Mouse (Mus musculus): ENCODE data around the gene Gm3173.
"Not testable (repeated sequence)": the region's sequence is repeated elsewhere in the genome, so short reads cannot be mapped to it uniquely, and the experiment has no call there.

The Gm3173 gene

GRCm38 (mm10) chr14:4430692-4431091 lies at the start of gene Gm3173:
Gm3173 (plus strand) TSS chr14:4430992.
- not testable (repeated sequence) for DNase-seq

- DNase-seq = not testable (repeated sequence)
Measured at GRCm38 (mm10) chr14:4385606-4386005, 45.2 kb upstream of the Gm3173 start.

- not testable (repeated sequence) for DNase-seq
Measured at GRCm38 (mm10) chr14:4392841-4393530, 37.8 kb upstream of the Gm3173 start.

GRCm38 (mm10) chr14:4397226-4397625 lies 33.6 kb upstream of the Gm3173 start, which contains the start of gene Gm3159:
Gm3159 (plus strand) TSS chr14:4397526.
- not testable (repeated sequence) for DNase-seq

- not testable (repeated sequence) for DNase-seq
Measured at GRCm38 (mm10) chr14:4398624-4399023, 32.2 kb upstream of the Gm3173 start.

GRCm38 (mm10) chr14:4400115-4400789 lies 30.5 kb upstream of the Gm3173 start:
- DNase-seq = not testable (repeated sequence)

- DNase-seq = not testable (repeated sequence)
Measured at GRCm38 (mm10) chr14:4401245-4401644, 29.5 kb upstream of the Gm3173 start.

GRCm38 (mm10) chr14:4403840-4404239 lies 27.0 kb upstream of the Gm3173 start:
- DNase-seq = not testable (repeated sequence)

GRCm38 (mm10) chr14:4409939-4410338 lies 20.9 kb upstream of the Gm3173 start:
- DNase-seq = not testable (repeated sequence)

- DNase-seq = not testable (repeated sequence)
Measured at GRCm38 (mm10) chr14:4414965-4415835, 15.6 kb upstream of the Gm3173 start, which contains the start of gene Gm3164. Gm3164 (plus strand) TSS chr14:4415448.

- DNase-seq = not testable (repeated sequence)
Measured at GRCm38 (mm10) chr14:4481445-4481844, 50.7 kb downstream of the Gm3173 start, which contains the start of gene Gm3182. Gm3182 (plus strand) TSS chr14:4481745.

GRCm38 (mm10) chr14:4499425-4499824 lies 68.6 kb downstream of the Gm3173 start:
- not testable (repeated sequence) for DNase-seq

GRCm38 (mm10) chr14:4555105-4555504 lies 124.3 kb downstream of the Gm3173 start, which contains the start of gene Gm3047:
Gm3047 (plus strand) TSS chr14:4555405.
- not testable (repeated sequence) for DNase-seq
